Mouse (Mus musculus): Measurements from ENCODE around the gene Bhlhe23. TPM values are rescaled to one million over a fixed set of nuclear protein-coding genes. Genes with fewer than 3 reads are reported as not detected.
A peak's percentile ranks its signal among the peaks of the same experiment; 100 is the strongest.

The Bhlhe23 gene
- polyA plus RNA-seq (2015; fragmentation: Nextera tagmentation; extraction: Ambion mirVana) = not detected in 2 replicates

GRCm38 (mm10) chr2:180776793-180777192 lies at the start of gene Bhlhe23:
Gene Bhlhe23, minus strand, starts transcription at chr2:180776900.
- no peaks in the 10 kb centered on the region for H3K36me3 ChIP-seq (ENCODE audit: control insufficient read depth, insufficient read depth)
- H3K27me3 ChIP-seq (ENCODE audit: control insufficient read depth, insufficient read depth, low read length) = peaks cover 85% of the 10 kb centered on the region
- no peaks in the 10 kb centered on the region for H3K9me3 ChIP-seq (replicated peaks; ENCODE audit: control insufficient read depth, low read length)
- ATAC-seq (replicated peaks; ENCODE audit: extremely low read depth, insufficient read depth, low FRiP score) = no peak
- WGBS = 3% methylated on average over 28 of the region's 28 CpGs
- H3K27ac ChIP-seq (ENCODE audit: low read length) = no peak within 1 kb of the TSS
- no peaks in the 10 kb centered on the region for H3K4me1 ChIP-seq (ENCODE audit: control insufficient read depth, insufficient read depth, low read length)
- peak within 1 kb of the TSS; percentile 34 for H3K4me2 ChIP-seq (ENCODE audit: low read depth, low read length)
- H3K4me3 ChIP-seq (ENCODE audit: low read length) = peak within 1 kb of the TSS; percentile 25
- no peak within 1 kb of the TSS for H3K9ac ChIP-seq (ENCODE audit: low read length)

GRCm38 (mm10) chr2:180825147-180825941 lies 48.6 kb upstream of the Bhlhe23 start:
- H3K36me3 ChIP-seq (ENCODE audit: control insufficient read depth, insufficient read depth) = no peaks in the 10 kb centered on the region
- no peak overlapping the region for H3K9ac ChIP-seq (ENCODE audit: low read length)
- peaks cover 5% of the 10 kb centered on the region; the same call in 1 of the 2 replicates for H3K27me3 ChIP-seq (ENCODE audit: control insufficient read depth, insufficient read depth, low read length)
- 41% methylated on average over 11 of the region's 11 CpGs for WGBS
- no peaks in the 10 kb centered on the region for H3K4me1 ChIP-seq (ENCODE audit: control insufficient read depth, insufficient read depth, low read length)
- no peak for ATAC-seq (replicated peaks; ENCODE audit: extremely low read depth, insufficient read depth, low FRiP score)
- no peaks in the 10 kb centered on the region for H3K9me3 ChIP-seq (replicated peaks; ENCODE audit: control insufficient read depth, low read length)
- no peak overlapping the region for H3K4me3 ChIP-seq (ENCODE audit: low read length)
- no peak overlapping the region for H3K4me2 ChIP-seq (ENCODE audit: low read depth, low read length)
- no peak overlapping the region for H3K27ac ChIP-seq (ENCODE audit: low read length)

GRCm38 (mm10) chr2:180824724-180825123 lies 48.0 kb upstream of the Bhlhe23 start:
- Histone ChIP-seq H3K27ac (ENCODE audit: low read length) (no peak overlapping the region), H3K9me3 (replicated peaks; ENCODE audit: control insufficient read depth, low read length) (no peaks in the 10 kb centered on the region), H3K4me1 (ENCODE audit: control insufficient read depth, insufficient read depth, low read length) (no peaks in the 10 kb centered on the region), H3K4me3 (ENCODE audit: low read length) (no peak overlapping the region), H3K36me3 (ENCODE audit: control insufficient read depth, insufficient read depth) (no peaks in the 10 kb centered on the region), H3K9ac (ENCODE audit: low read length) (no peak overlapping the region), H3K4me2 (ENCODE audit: low read depth, low read length) (no peak overlapping the region), H3K27me3 (ENCODE audit: control insufficient read depth, insufficient read depth, low read length) (peaks cover 5% of the 10 kb centered on the region; the same call in 1 of the 2 replicates)
- no peak for ATAC-seq (replicated peaks; ENCODE audit: extremely low read depth, insufficient read depth, low FRiP score)
- WGBS = 73% methylated on average over 4 of the region's 4 CpGs

- H3K27me3 ChIP-seq (ENCODE audit: control insufficient read depth, insufficient read depth, low read length) = peaks cover 5% of the 10 kb centered on the region; the same call in 1 of the 2 replicates
- WGBS = 43% methylated on average over 4 of the region's 4 CpGs
- no peaks in the 10 kb centered on the region for H3K36me3 ChIP-seq (ENCODE audit: control insufficient read depth, insufficient read depth)
- no peak overlapping the region for H3K4me3 ChIP-seq (ENCODE audit: low read length)
- H3K4me1 ChIP-seq (ENCODE audit: control insufficient read depth, insufficient read depth, low read length) = no peaks in the 10 kb centered on the region
- ATAC-seq (replicated peaks; ENCODE audit: extremely low read depth, insufficient read depth, low FRiP score) = no peak
- H3K9ac ChIP-seq (ENCODE audit: low read length) = no peak overlapping the region
- H3K9me3 ChIP-seq (replicated peaks; ENCODE audit: control insufficient read depth, low read length) = no peaks in the 10 kb centered on the region
- H3K27ac ChIP-seq (ENCODE audit: low read length) = no peak overlapping the region
- H3K4me2 ChIP-seq (ENCODE audit: low read depth, low read length) = no peak overlapping the region
These were observed 47.4 kb upstream of the Bhlhe23 start for GRCm38 (mm10) chr2:180824061-180824460.

DNA sequence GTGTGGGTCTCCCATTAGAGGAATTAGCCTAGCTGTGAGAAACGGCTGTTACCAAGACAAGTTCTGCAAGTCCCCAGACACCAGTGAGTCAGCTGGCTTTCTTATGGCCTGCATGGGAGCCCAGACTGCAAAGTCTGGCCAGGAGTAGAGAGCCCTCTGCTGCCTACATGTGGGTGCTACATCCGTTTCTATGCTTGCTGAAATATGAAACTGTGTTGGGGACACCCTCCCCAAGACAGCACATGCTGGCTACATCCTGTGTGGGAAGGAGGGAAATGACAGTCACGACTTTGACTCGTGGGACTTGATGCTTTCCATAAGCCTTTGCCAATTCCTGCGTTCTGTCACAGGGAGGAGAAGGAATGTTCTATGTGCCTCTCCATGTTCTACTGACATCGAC lies 45.8 kb upstream of the Bhlhe23 start:
- no peak for ATAC-seq (replicated peaks; ENCODE audit: extremely low read depth, insufficient read depth, low FRiP score)
- Histone ChIP-seq H3K27ac (ENCODE audit: low read length) (no peak overlapping the region), H3K4me3 (ENCODE audit: low read length) (no peak overlapping the region), H3K36me3 (ENCODE audit: control insufficient read depth, insufficient read depth) (no peaks in the 10 kb centered on the region), H3K27me3 (ENCODE audit: control insufficient read depth, insufficient read depth, low read length) (peaks cover 5% of the 10 kb centered on the region; the same call in 1 of the 2 replicates), H3K4me1 (ENCODE audit: control insufficient read depth, insufficient read depth, low read length) (no peaks in the 10 kb centered on the region), H3K4me2 (ENCODE audit: low read depth, low read length) (no peak overlapping the region), H3K9me3 (replicated peaks; ENCODE audit: control insufficient read depth, low read length) (no peaks in the 10 kb centered on the region), H3K9ac (ENCODE audit: low read length) (no peak overlapping the region)
- 24% methylated on average over 6 of the region's 6 CpGs for WGBS

DNA sequence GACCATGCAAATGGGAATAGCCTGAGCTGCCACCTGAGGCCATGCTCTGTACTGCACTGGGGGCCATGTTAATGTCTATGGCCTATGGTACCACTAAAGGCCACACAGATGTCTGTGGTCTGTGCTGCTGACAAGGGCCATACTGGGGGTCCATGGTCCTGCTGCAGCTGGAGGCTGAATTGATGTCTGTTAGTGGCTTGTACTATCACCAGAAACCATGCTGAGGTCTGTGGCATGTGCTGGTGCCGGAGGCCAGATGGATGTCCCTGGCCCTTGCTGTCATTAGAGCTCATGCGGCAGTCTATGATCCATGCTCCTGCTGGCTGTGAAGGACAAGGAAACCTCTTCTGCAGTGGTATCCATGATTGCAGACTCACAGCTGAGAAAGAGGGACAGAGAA lies 42.8 kb upstream of the Bhlhe23 start:
- no peak for ATAC-seq (replicated peaks; ENCODE audit: extremely low read depth, insufficient read depth, low FRiP score)
- peaks cover 5% of the 10 kb centered on the region; the same call in 1 of the 2 replicates for H3K27me3 ChIP-seq (ENCODE audit: control insufficient read depth, insufficient read depth, low read length)
- no peaks in the 10 kb centered on the region for H3K36me3 ChIP-seq (ENCODE audit: control insufficient read depth, insufficient read depth)
- WGBS = 84% methylated on average over 2 of the region's 2 CpGs
- H3K4me1 ChIP-seq (ENCODE audit: control insufficient read depth, insufficient read depth, low read length) = no peaks in the 10 kb centered on the region
- no peak overlapping the region for H3K4me3 ChIP-seq (ENCODE audit: low read length)
- no peaks in the 10 kb centered on the region for H3K9me3 ChIP-seq (replicated peaks; ENCODE audit: control insufficient read depth, low read length)
- H3K4me2 ChIP-seq (ENCODE audit: low read depth, low read length) = no peak overlapping the region
- H3K27ac ChIP-seq (ENCODE audit: low read length) = no peak overlapping the region
- no peak overlapping the region for H3K9ac ChIP-seq (ENCODE audit: low read length)

- no peaks in the 10 kb centered on the region for H3K36me3 ChIP-seq (ENCODE audit: control insufficient read depth, insufficient read depth)
- 49% methylated on average over 6 of the region's 6 CpGs for WGBS
- no peaks in the 10 kb centered on the region for H3K9me3 ChIP-seq (replicated peaks; ENCODE audit: control insufficient read depth, low read length)
- no peak overlapping the region for H3K4me2 ChIP-seq (ENCODE audit: low read depth, low read length)
- H3K4me1 ChIP-seq (ENCODE audit: control insufficient read depth, insufficient read depth, low read length) = no peaks in the 10 kb centered on the region
- H3K27ac ChIP-seq (ENCODE audit: low read length) = no peak overlapping the region
- no peak overlapping the region for H3K4me3 ChIP-seq (ENCODE audit: low read length)
- H3K27me3 ChIP-seq (ENCODE audit: control insufficient read depth, insufficient read depth, low read length) = peaks cover under 1% of the 10 kb centered on the region; the same call in 1 of the 2 replicates
- no peak for ATAC-seq (replicated peaks; ENCODE audit: extremely low read depth, insufficient read depth, low FRiP score)
- no peak overlapping the region for H3K9ac ChIP-seq (ENCODE audit: low read length)
These were observed 39.9 kb upstream of the Bhlhe23 start for GRCm38 (mm10) chr2:180816440-180817065.

GRCm38 (mm10) chr2:180813982-180814568 lies 37.4 kb upstream of the Bhlhe23 start:
- WGBS = 48% methylated on average over 4 of the region's 4 CpGs
- no peaks in the 10 kb centered on the region for H3K36me3 ChIP-seq (ENCODE audit: control insufficient read depth, insufficient read depth)
- H3K4me1 ChIP-seq (ENCODE audit: control insufficient read depth, insufficient read depth, low read length) = no peaks in the 10 kb centered on the region
- no peak overlapping the region for H3K27ac ChIP-seq (ENCODE audit: low read length)
- no peak overlapping the region for H3K4me2 ChIP-seq (ENCODE audit: low read depth, low read length)
- H3K27me3 ChIP-seq (ENCODE audit: control insufficient read depth, insufficient read depth, low read length) = peaks cover 3% of the 10 kb centered on the region; the same call in 1 of the 2 replicates
- no peaks in the 10 kb centered on the region for H3K9me3 ChIP-seq (replicated peaks; ENCODE audit: control insufficient read depth, low read length)
- no peak overlapping the region for H3K9ac ChIP-seq (ENCODE audit: low read length)
- H3K4me3 ChIP-seq (ENCODE audit: low read length) = no peak overlapping the region
- no peak for ATAC-seq (replicated peaks; ENCODE audit: extremely low read depth, insufficient read depth, low FRiP score)

DNA sequence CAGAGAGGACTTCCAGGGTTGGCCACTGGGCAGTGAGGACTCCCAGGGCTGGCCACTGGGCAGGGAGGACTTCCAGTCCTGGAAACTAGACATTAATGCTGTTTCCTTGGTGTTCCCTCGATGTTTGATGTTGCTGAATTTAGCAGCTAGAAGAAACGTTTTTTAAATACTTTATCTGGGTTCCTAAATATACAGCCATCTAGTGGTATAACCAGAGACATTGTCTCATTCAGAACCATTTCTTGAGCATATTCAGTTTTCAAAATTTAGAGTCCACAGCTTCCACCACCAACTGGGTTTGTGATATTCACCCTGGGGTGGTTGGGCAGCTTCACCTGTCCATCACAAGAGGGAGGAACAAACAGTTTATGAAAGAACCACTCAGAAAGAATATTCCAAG lies 34.3 kb upstream of the Bhlhe23 start:
- Histone ChIP-seq H3K9ac (ENCODE audit: low read length) (no peak overlapping the region), H3K4me1 (ENCODE audit: control insufficient read depth, insufficient read depth, low read length) (no peaks in the 10 kb centered on the region), H3K4me2 (ENCODE audit: low read depth, low read length) (no peak overlapping the region), H3K36me3 (ENCODE audit: control insufficient read depth, insufficient read depth) (no peaks in the 10 kb centered on the region), H3K27ac (ENCODE audit: low read length) (no peak overlapping the region), H3K4me3 (ENCODE audit: low read length) (no peak overlapping the region), H3K9me3 (replicated peaks; ENCODE audit: control insufficient read depth, low read length) (no peaks in the 10 kb centered on the region), H3K27me3 (ENCODE audit: control insufficient read depth, insufficient read depth, low read length) (peaks cover 3% of the 10 kb centered on the region; the same call in 1 of the 2 replicates)
- ATAC-seq (replicated peaks; ENCODE audit: extremely low read depth, insufficient read depth, low FRiP score) = no peak
- whole genome bisulfite sequencing = 44% methylated on average over 2 of the region's 2 CpGs

Data from heart, embryonic 16.5 days (tissue).